Mouse (Mus musculus): ENCODE data around the gene Slc37a1. TPM values are rescaled to one million over a fixed set of nuclear protein-coding genes. Genes with fewer than 3 reads are reported as not detected.

Gene Slc37a1
- 300 and 305 TPM in 2 replicates for polyA plus RNA-seq (2012; rRNA removed)

DNA sequence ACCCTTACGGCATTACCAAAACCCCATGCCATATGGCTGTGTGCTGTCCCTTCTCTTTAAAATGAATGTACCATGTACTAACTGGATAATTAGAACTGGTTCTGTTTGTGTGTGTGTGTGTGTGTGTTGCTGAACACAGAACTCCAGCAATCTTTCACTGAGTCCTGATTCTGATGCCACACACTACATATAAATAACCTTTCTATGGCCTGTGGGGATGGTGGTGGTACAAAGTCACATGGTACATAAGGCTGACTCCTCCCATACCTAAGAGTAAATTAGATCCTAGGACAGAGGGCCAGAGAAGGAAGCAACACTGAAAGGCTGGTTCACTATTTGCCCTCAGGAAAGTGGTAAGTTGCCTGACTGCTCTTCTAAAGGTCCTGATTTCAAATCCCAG, at the start of gene Slc37a1:
Gene Slc37a1, plus strand, starts transcription at position 301 of the 400 bp plus-strand sequence.

GRCm38 (mm10) chr17:31276922-31277918, 9.4 kb upstream of the Slc37a1 start, which contains the start of gene Rsph1:
Gene Rsph1 (minus strand): TSS chr17:31277383.

DNA sequence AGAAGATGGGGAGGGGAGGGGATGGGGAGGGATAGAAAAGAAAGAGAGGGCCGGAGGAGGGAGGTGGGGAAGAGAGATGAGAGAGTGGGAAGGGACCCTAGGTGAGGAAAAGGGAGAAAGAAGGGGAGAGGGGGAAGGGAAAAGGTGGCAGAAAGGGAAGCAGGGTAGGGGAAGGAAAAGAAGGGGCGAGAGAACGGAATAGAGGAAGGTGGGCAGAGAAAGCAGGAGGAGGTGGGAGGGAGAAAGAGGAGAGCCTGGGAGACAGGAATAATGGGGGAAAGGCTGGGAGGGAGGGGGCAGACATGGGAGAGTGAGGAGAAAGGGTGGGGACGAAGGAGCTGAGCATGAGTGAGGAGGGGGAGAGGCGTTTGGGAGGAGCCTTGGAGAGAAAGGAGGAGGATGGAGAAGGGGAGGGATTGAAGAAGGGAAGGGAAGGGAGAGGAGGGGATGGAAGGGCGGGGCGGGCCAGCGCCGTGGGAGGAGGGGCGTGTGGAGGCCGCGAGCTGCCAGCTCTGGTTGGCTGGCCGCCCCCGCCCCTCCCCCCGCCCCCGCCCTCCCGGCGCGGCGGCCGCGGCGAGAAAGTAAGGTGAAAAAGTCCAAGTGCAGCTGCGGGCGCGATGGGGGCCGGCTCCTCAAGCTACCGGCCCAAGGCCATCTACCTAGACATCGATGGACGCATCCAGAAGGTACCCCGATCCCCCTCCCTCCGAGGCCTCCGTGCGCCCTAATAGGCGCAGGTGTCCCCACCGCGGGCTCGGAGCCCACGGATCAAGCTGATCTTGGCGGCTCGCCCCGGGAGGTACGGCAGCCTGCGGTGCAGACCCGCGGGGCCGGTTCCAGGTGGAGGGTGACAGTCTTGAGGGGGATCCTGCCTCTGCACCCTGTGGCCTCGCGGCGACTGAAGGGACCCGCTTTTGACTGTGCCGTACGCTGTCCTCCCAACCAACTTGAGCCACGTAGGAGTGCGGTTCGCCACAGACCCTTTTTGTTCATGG, 99.4 kb downstream of the Slc37a1 start, which contains the start of gene Pde9a:
Gene Pde9a, plus strand, starts transcription at position 540 of the 995 bp plus-strand sequence.

Other genes with a start within 250 kb of the Slc37a1 start
- gene Abcg1, start 229.1 kb upstream of the Slc37a1 start, polyA plus RNA-seq (2012; rRNA removed): 5.5 and 5.8 TPM in 2 replicates
- gene Tff3, start 157.1 kb upstream of the Slc37a1 start, polyA plus RNA-seq (2012; rRNA removed): 6,008 and 6,282 TPM in 2 replicates
- 2.7 and 112 TPM in 2 replicates for gene Tff2, start 142.5 kb upstream of the Slc37a1 start, polyA plus RNA-seq (2012; rRNA removed)
- gene Tff1, start 121.5 kb upstream of the Slc37a1 start, polyA plus RNA-seq (2012; rRNA removed): 0.24 TPM in 1 of 2 replicates, not detected in the other
- gene Tmprss3, start 87.8 kb upstream of the Slc37a1 start, polyA plus RNA-seq (2012; rRNA removed): not detected in 2 replicates
- 0.61 and 0.63 TPM in 2 replicates for gene Ubash3a, start 78.9 kb upstream of the Slc37a1 start, polyA plus RNA-seq (2012; rRNA removed)
- gene Rsph1, start 9.4 kb upstream of the Slc37a1 start, polyA plus RNA-seq (2012; rRNA removed): 0.47 and 0.78 TPM in 2 replicates
- gene Pde9a, start 99.4 kb downstream of the Slc37a1 start, polyA plus RNA-seq (2012; rRNA removed): 290 and 464 TPM in 2 replicates
- 28.3 and 31.3 TPM in 2 replicates for gene Wdr4, start 233.2 kb downstream of the Slc37a1 start, polyA plus RNA-seq (2012; rRNA removed)
- gene Ndufv3, start 233.3 kb downstream of the Slc37a1 start, polyA plus RNA-seq (2012; rRNA removed): 171 and 172 TPM in 2 replicates